8 mouse cellular contexts compared by ENCODE assay signal in genomic region chrY:4073566-4073965, GRCm38 (mm10).
DNase-seq lines count a peak whose midpoint lies in the region; TF ChIP-seq lines count a peak whose summit lies in the region.
"Not testable (repeated sequence)": the region's sequence is repeated elsewhere in the genome, so short reads cannot be mapped to it uniquely, and the experiment has no call there.

No protein-coding gene starts in this region.

- DNase-seq in 416B (ENCODE audit: low read depth) (peak; percentile 75), MEL (ENCODE audit: low read depth, low spot score) (peak; percentile 65), WW6 (ENCODE audit: low read depth, low spot score) (peak; percentile 4)
- DNase-seq in c-Kit-positive CD71-negative TER-119-negative erythroid progenitor cells, embryonic 14.5 days (ENCODE audit: low read depth), result peak; percentile 10
- peak; percentile 35 for DNase-seq in forelimb bud, embryonic 11.5 days (ENCODE audit: low read depth, low spot score)
- DNase-seq in liver, adult 2 months (ENCODE audit: extremely low read depth, low read depth, low spot score), result peak; percentile 20
- peak; percentile 1 for DNase-seq in retina, adult 2 months (ENCODE audit: low read depth, low spot score)
- DNase-seq in telencephalon, adult 2 months (ENCODE audit: low read depth, low spot score), result peak; percentile 0

- not testable (repeated sequence) for TF ChIP-seq CTCF in MEL (IDR thresholded peaks at IDR 0.05 in 2 of 3, conservative IDR thresholded peaks at IDR 0.05 in 1 of 3; ENCODE audit: control insufficient read depth in 1 of 3, insufficient read depth in 1 of 3, low read depth in 2 of 3, low read length in 3 of 3, poor library complexity in 1 of 3, severe bottlenecking in 1 of 3); liver, adult 2 months (IDR thresholded peaks at IDR 0.05; ENCODE audit: low read depth, low read length)

- H3K36me3 ChIP-seq in MEL (ENCODE audit: control insufficient read depth in 1 of 2, insufficient read depth in 2 of 2, low read length in 2 of 2); liver, adult 2 months (ENCODE audit: control insufficient read depth, insufficient read depth, low read length): not testable (repeated sequence)

- TF ChIP-seq EP300 in MEL (IDR thresholded peaks at IDR 0.05; ENCODE audit: low read depth in 1 of 2, low read length in 2 of 2), result not testable (repeated sequence)

- not testable (repeated sequence) for H3K4me3 ChIP-seq in MEL (ENCODE audit: control insufficient read depth in 1 of 2, insufficient read depth in 1 of 2, low read depth in 2 of 2, low read length in 2 of 2); liver, adult 2 months (ENCODE audit: insufficient read depth, low read depth, low read length)

- not testable (repeated sequence) for H3K27ac ChIP-seq in MEL (ENCODE audit: control insufficient read depth, low read depth, low read length); liver, adult 2 months (replicated peaks; ENCODE audit: insufficient read depth, low read depth, low read length)

- not testable (repeated sequence) for H3K9ac ChIP-seq in MEL (ENCODE audit: control insufficient read depth, low read depth, low read length, poor library complexity, severe bottlenecking); liver, adult 2 months (ENCODE audit: low read depth, low read length)

- TF ChIP-seq POLR2A in MEL (IDR thresholded peaks at IDR 0.05; ENCODE audit: control insufficient read depth in 1 of 2, insufficient read depth in 1 of 2, low read depth in 1 of 2, low read length in 2 of 2, poor library complexity in 1 of 2); liver, adult 2 months (IDR thresholded peaks at IDR 0.05; ENCODE audit: extremely low read depth, insufficient read depth, low read length): not testable (repeated sequence)

- not testable (repeated sequence) for H3K4me1 ChIP-seq in MEL (ENCODE audit: control insufficient read depth in 1 of 2, insufficient read depth in 2 of 2, low read length in 2 of 2); liver, adult 2 months (ENCODE audit: control insufficient read depth, insufficient read depth, low read length)

- H3K9me3 ChIP-seq in MEL (replicated peaks; ENCODE audit: insufficient read depth, low read length), result not testable (repeated sequence)

- not testable (repeated sequence) for H3K79me2 ChIP-seq in MEL (ENCODE audit: control insufficient read depth, insufficient read depth, low read length, poor library complexity); liver, adult 2 months (ENCODE audit: control insufficient read depth, insufficient read depth, low read length)

- TF ChIP-seq RAD21 in MEL (IDR thresholded peaks at IDR 0.05; ENCODE audit: low read depth, low read length), result not testable (repeated sequence)

- not testable (repeated sequence) for H3K27me3 ChIP-seq in MEL (ENCODE audit: control insufficient read depth in 1 of 2, insufficient read depth in 2 of 2, low read length in 2 of 2); liver, adult 2 months (ENCODE audit: control insufficient read depth, insufficient read depth, low read length)

- WGBS in liver, adult 2 months, result 66% methylated on average over 3 of the region's 3 CpGs

Comparison
In these comparisons a context has a peak if more than half of its experiments do, and no peak if none do; other contexts are left out.
1. DNase-seq: peak in every context shown above with its lines; median percentile 75 in 416B; 65 in MEL; 35 in forelimb bud, embryonic 11.5 days; 20 in liver, adult 2 months; 10 in c-Kit-positive CD71-negative TER-119-negative erythroid progenitor cells, embryonic 14.5 days; 4 in WW6; 1 in retina, adult 2 months; 0 in telencephalon, adult 2 months.